Mouse (Mus musculus) brain, embryonic 14.5 days (tissue): Measurements from ENCODE around the gene Pnkd. TPM values are rescaled to one million over a fixed set of nuclear protein-coding genes. Genes with fewer than 3 reads are reported as not detected.
"Not testable (repeated sequence)": the region's sequence is repeated elsewhere in the genome, so short reads cannot be mapped to it uniquely, and the experiment has no call there.

ENCODE experiments used
- DNase-seq: peaks from one replicate; pipeline ENCODE4 v3.0.0-alpha.2; 2011; ENCODE audit warnings: low read depth
- CTCF ChIP-seq: fragments of 200-500 bp; IDR thresholded peaks from 2 replicates; pipeline ENCODE4 v1.5.1; 2012; ENCODE audit warnings: inconsistent platforms, mild to moderate bottlenecking, moderate library complexity, borderline replicate concordance; ENCODE audit not compliant: insufficient read depth, insufficient read length; ENCODE audit errors: extremely low read depth
- POLR2A ChIP-seq: fragments of 200-500 bp; IDR thresholded peaks from 2 replicates; pipeline ENCODE4 v1.6.1; 2012; ENCODE audit warnings: mild to moderate bottlenecking, inconsistent platforms, borderline replicate concordance; ENCODE audit not compliant: poor library complexity, insufficient read depth, insufficient read length, severe bottlenecking; ENCODE audit errors: extremely low read depth
- polyA plus RNA-seq: library from polyadenylated mRNA; depleted of rRNA; stranded (reverse); fragments of >200 nt; gene quantifications from 2 replicates; pipeline ENCODE4 v1.2.3, GENCODE M21; 2012

The Pnkd gene
- polyA plus RNA-seq, 1 experiment: 63.2 TPM

- DNase-seq: peak; percentile 27
Observed at GRCm38 (mm10) chr1:74389831-74390286, 105.1 kb downstream of the Pnkd start.

GRCm38 (mm10) chr1:74390287-74390906 lies 105.7 kb downstream of the Pnkd start:
- TF ChIP-seq POLR2A (no peak), CTCF (peak; percentile 69)
- peak; percentile 64 for DNase-seq

More at GRCm38 (mm10) chr1:74389831-74390286, 105.1 kb downstream of the Pnkd start:
- TF ChIP-seq POLR2A (no peak), CTCF (no peak)

GRCm38 (mm10) chr1:74390924-74391748 lies 106.4 kb downstream of the Pnkd start, which contains the start of gene Ctdsp1:
TSS of gene Ctdsp1 (plus strand) at chr1:74391509.
- no peak for TF ChIP-seq POLR2A
- no peak; the same call in 1 of the 2 replicates for TF ChIP-seq CTCF
- DNase-seq: peak; percentile 98

GRCm38 (mm10) chr1:74391844-74392441 lies 107.2 kb downstream of the Pnkd start:
- peak; percentile 53 for DNase-seq
- 0 out of 2 replicates have a peak, but pooled peaks have one; percentile 30 for TF ChIP-seq POLR2A
- TF ChIP-seq CTCF: no peak

GRCm38 (mm10) chr1:74392446-74392994 lies 107.8 kb downstream of the Pnkd start:
- TF ChIP-seq POLR2A (no peak), CTCF (no peak)

GRCm38 (mm10) chr1:74393010-74393409 lies 108.3 kb downstream of the Pnkd start:
- no peak for DNase-seq
- TF ChIP-seq POLR2A (no peak), CTCF (no peak)

More at GRCm38 (mm10) chr1:74392446-74392994, 107.8 kb downstream of the Pnkd start:
- DNase-seq: no peak

- TF ChIP-seq POLR2A: no peak
- no peak for TF ChIP-seq CTCF
- DNase-seq: no peak
Observed at GRCm38 (mm10) chr1:74393697-74394096, 109.0 kb downstream of the Pnkd start.

- TF ChIP-seq CTCF (no peak), POLR2A (no peak)
- no peak for DNase-seq
Observed at GRCm38 (mm10) chr1:74394311-74394710, 109.6 kb downstream of the Pnkd start.

- DNase-seq: no peak
- no peak for TF ChIP-seq CTCF
- TF ChIP-seq POLR2A: no peak
Observed at GRCm38 (mm10) chr1:74394858-74395257, 110.1 kb downstream of the Pnkd start.

GRCm38 (mm10) chr1:74395290-74395689 lies 110.6 kb downstream of the Pnkd start:
- no peak for DNase-seq
- TF ChIP-seq POLR2A (no peak), CTCF (no peak)

GRCm38 (mm10) chr1:74396456-74397222 lies 111.9 kb downstream of the Pnkd start:
- DNase-seq: not testable (repeated sequence)

- DNase-seq: peak; percentile 96
- peak; percentile 66 for TF ChIP-seq CTCF
- TF ChIP-seq POLR2A: no peak
Observed at GRCm38 (mm10) chr1:74397268-74397918, 112.7 kb downstream of the Pnkd start.
